Mouse (Mus musculus): ENCODE data around the gene Acrbp.

The Acrbp gene

GRCm38 (mm10) chr6:125099421-125099971, 50.0 kb downstream of the Acrbp start:
- no peak for DNase-seq (ENCODE audit: low read depth, low spot score)

GRCm38 (mm10) chr6:125101444-125101843, 52.0 kb downstream of the Acrbp start:
- DNase-seq (ENCODE audit: low read depth, low spot score), result no peak

- no peak for DNase-seq (ENCODE audit: low read depth, low spot score)
Observed at GRCm38 (mm10) chr6:125104223-125104622, 54.7 kb downstream of the Acrbp start.

GRCm38 (mm10) chr6:125107705-125108104, 58.2 kb downstream of the Acrbp start:
- DNase-seq (ENCODE audit: low read depth, low spot score), result no peak

GRCm38 (mm10) chr6:125109371-125109770, 59.9 kb downstream of the Acrbp start:
- DNase-seq (ENCODE audit: low read depth, low spot score), result no peak

- DNase-seq (ENCODE audit: low read depth, low spot score), result no peak
Observed at GRCm38 (mm10) chr6:125110927-125111326, 61.4 kb downstream of the Acrbp start.

GRCm38 (mm10) chr6:125112553-125112952, 63.1 kb downstream of the Acrbp start:
- no peak for DNase-seq (ENCODE audit: low read depth, low spot score)
